Mouse (Mus musculus): ENCODE data around the gene Pcyt1a. TPM values are rescaled to one million over a fixed set of nuclear protein-coding genes. Genes with fewer than 3 reads are reported as not detected.

The Pcyt1a gene
- polyA plus RNA-seq, 1 experiment = 14.6 TPM

DNA sequence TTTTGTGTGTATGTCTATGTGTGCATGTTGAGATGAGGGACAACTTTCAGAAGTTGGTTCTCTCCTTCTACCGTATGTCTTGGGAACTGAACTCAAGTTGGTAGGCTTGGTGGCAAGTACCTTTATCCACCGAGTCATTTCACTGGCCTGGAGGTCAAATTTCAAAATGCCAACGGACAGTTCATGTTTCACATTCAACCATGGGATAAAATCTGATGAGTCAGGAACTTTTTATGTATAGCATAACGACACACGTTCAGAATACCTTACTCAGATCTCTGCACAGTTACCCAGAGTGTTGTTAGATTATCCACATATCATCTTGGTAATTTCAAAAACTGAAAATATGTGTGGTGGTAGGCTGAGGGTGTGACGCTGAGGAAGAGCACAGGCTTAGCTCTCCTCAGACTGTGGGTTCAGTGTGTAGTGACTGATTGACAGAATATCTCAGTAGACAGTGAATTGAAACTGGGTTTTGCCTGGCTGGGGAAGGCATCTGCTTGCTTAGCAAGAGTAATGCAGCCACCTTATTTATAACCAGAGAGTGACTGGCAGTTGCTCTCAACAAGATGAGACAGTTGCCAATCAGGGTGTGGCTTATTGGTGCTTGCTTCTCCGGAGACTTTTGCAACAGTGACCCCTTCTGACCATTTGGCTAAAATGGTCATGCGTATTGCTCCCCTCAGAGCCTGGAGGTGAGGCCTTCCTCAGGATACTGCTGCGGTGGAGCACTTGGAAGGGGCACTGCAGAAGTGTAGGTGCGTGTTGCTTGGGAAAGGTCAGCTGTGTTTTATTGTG, 27.1 kb downstream of the Pcyt1a start:
- no peaks in the 10 kb centered on the region for H3K4me1 ChIP-seq (ENCODE audit: control insufficient read depth, insufficient read depth, low read length)
- H3K4me3 ChIP-seq (ENCODE audit: low read depth, low read length) = no peak overlapping the region
- no peak overlapping the region for H3K27ac ChIP-seq (ENCODE audit: insufficient read depth, low read length)
- TF ChIP-seq CTCF (IDR thresholded peaks at IDR 0.05; ENCODE audit: low read depth, low read length) (peak; percentile 57), EP300 (IDR thresholded peaks at IDR 0.05; ENCODE audit: insufficient read depth, low read depth, low read length) (no peak)
- no peaks in the 10 kb centered on the region for H3K36me3 ChIP-seq (ENCODE audit: control insufficient read depth, insufficient read depth, low read length, poor library complexity, severe bottlenecking)
- H3K27me3 ChIP-seq (ENCODE audit: control insufficient read depth, insufficient read depth, low read length, poor library complexity, severe bottlenecking) = no peaks in the 10 kb centered on the region
- no peaks in the 10 kb centered on the region for H3K9me3 ChIP-seq (replicated peaks; ENCODE audit: control insufficient read depth, insufficient read depth, low read length, poor library complexity, severe bottlenecking)
- no peak overlapping the region for H3K9ac ChIP-seq (ENCODE audit: low read depth, poor library complexity, severe bottlenecking)

GRCm38 (mm10) chr16:32460518-32460917, 29.8 kb downstream of the Pcyt1a start:
- Histone ChIP-seq H3K27me3 (ENCODE audit: control insufficient read depth, insufficient read depth, low read length, poor library complexity, severe bottlenecking) (no peaks in the 10 kb centered on the region), H3K4me3 (ENCODE audit: low read depth, low read length) (no peak overlapping the region), H3K9ac (ENCODE audit: low read depth, poor library complexity, severe bottlenecking) (no peak overlapping the region), H3K36me3 (ENCODE audit: control insufficient read depth, insufficient read depth, low read length, poor library complexity, severe bottlenecking) (no peaks in the 10 kb centered on the region), H3K9me3 (replicated peaks; ENCODE audit: control insufficient read depth, insufficient read depth, low read length, poor library complexity, severe bottlenecking) (no peaks in the 10 kb centered on the region), H3K4me1 (ENCODE audit: control insufficient read depth, insufficient read depth, low read length) (no peaks in the 10 kb centered on the region), H3K27ac (ENCODE audit: insufficient read depth, low read length) (no peak overlapping the region)
- TF ChIP-seq POLR2A (IDR thresholded peaks at IDR 0.05; ENCODE audit: insufficient read depth, low read length) (no peak), EP300 (IDR thresholded peaks at IDR 0.05; ENCODE audit: insufficient read depth, low read depth, low read length) (no peak)

DNA sequence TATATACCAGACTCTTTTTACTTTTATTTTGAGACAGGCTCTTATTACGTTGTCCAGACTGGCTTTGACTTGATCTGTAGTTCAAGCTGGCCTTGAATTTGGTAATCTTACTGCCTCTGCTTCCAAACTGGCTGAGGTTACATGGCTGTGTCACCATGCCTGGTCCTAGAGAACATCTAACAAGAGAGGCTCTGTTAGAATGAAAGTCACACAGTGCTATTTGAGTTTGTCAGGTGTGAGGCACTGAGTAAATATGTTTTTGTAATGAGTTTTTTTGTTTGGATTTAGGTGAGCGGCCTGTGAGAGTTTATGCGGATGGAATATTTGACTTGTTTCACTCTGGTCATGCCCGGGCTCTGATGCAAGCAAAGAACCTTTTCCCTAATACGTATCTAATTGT, 31.0 kb downstream of the Pcyt1a start:
- H3K27ac ChIP-seq (ENCODE audit: insufficient read depth, low read length) = no peak overlapping the region
- H3K9ac ChIP-seq (ENCODE audit: low read depth, poor library complexity, severe bottlenecking) = no peak overlapping the region
- no peaks in the 10 kb centered on the region for H3K36me3 ChIP-seq (ENCODE audit: control insufficient read depth, insufficient read depth, low read length, poor library complexity, severe bottlenecking)
- TF ChIP-seq POLR2A (IDR thresholded peaks at IDR 0.05; ENCODE audit: insufficient read depth, low read length) (no peak), CTCF (IDR thresholded peaks at IDR 0.05; ENCODE audit: low read depth, low read length) (no peak), EP300 (IDR thresholded peaks at IDR 0.05; ENCODE audit: insufficient read depth, low read depth, low read length) (no peak)
- H3K4me3 ChIP-seq (ENCODE audit: low read depth, low read length) = no peak overlapping the region
- no peaks in the 10 kb centered on the region for H3K4me1 ChIP-seq (ENCODE audit: control insufficient read depth, insufficient read depth, low read length)
- H3K9me3 ChIP-seq (replicated peaks; ENCODE audit: control insufficient read depth, insufficient read depth, low read length, poor library complexity, severe bottlenecking) = no peaks in the 10 kb centered on the region
- H3K27me3 ChIP-seq (ENCODE audit: control insufficient read depth, insufficient read depth, low read length, poor library complexity, severe bottlenecking) = no peaks in the 10 kb centered on the region

GRCm38 (mm10) chr16:32462950-32463349, 32.2 kb downstream of the Pcyt1a start:
- TF ChIP-seq EP300 (IDR thresholded peaks at IDR 0.05; ENCODE audit: insufficient read depth, low read depth, low read length) (no peak), CTCF (IDR thresholded peaks at IDR 0.05; ENCODE audit: low read depth, low read length) (no peak), POLR2A (IDR thresholded peaks at IDR 0.05; ENCODE audit: insufficient read depth, low read length) (no peak)
- Histone ChIP-seq H3K4me1 (ENCODE audit: control insufficient read depth, insufficient read depth, low read length) (no peaks in the 10 kb centered on the region), H3K27ac (ENCODE audit: insufficient read depth, low read length) (no peak overlapping the region), H3K9me3 (replicated peaks; ENCODE audit: control insufficient read depth, insufficient read depth, low read length, poor library complexity, severe bottlenecking) (no peaks in the 10 kb centered on the region), H3K4me3 (ENCODE audit: low read depth, low read length) (no peak overlapping the region), H3K36me3 (ENCODE audit: control insufficient read depth, insufficient read depth, low read length, poor library complexity, severe bottlenecking) (no peaks in the 10 kb centered on the region), H3K9ac (ENCODE audit: low read depth, poor library complexity, severe bottlenecking) (no peak overlapping the region), H3K27me3 (ENCODE audit: control insufficient read depth, insufficient read depth, low read length, poor library complexity, severe bottlenecking) (no peaks in the 10 kb centered on the region)

DNA sequence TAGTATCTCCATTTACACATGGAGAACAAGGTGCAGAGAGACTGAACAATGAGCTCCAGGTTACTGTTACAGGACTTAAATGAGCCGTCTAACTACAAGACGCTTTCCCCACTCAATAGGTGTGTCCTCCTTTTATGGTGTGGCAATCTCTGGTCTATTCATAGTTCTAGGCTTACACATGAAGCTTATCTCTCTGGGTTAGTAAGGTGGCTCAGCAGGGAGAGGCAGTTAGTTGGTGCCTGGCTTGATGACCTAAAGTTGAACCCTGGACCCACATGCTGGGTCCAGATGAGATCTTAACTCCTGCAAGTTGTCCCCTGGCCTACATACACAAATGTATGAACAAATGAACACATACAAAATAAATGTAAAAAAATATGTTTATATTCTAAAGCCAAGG, 32.7 kb downstream of the Pcyt1a start:
- no peaks in the 10 kb centered on the region for H3K4me1 ChIP-seq (ENCODE audit: control insufficient read depth, insufficient read depth, low read length)
- H3K27me3 ChIP-seq (ENCODE audit: control insufficient read depth, insufficient read depth, low read length, poor library complexity, severe bottlenecking) = no peaks in the 10 kb centered on the region
- no peaks in the 10 kb centered on the region for H3K9me3 ChIP-seq (replicated peaks; ENCODE audit: control insufficient read depth, insufficient read depth, low read length, poor library complexity, severe bottlenecking)
- no peak overlapping the region for H3K4me3 ChIP-seq (ENCODE audit: low read depth, low read length)
- H3K36me3 ChIP-seq (ENCODE audit: control insufficient read depth, insufficient read depth, low read length, poor library complexity, severe bottlenecking) = no peaks in the 10 kb centered on the region
- H3K27ac ChIP-seq (ENCODE audit: insufficient read depth, low read length) = no peak overlapping the region
- H3K9ac ChIP-seq (ENCODE audit: low read depth, poor library complexity, severe bottlenecking) = no peak overlapping the region
- TF ChIP-seq POLR2A (IDR thresholded peaks at IDR 0.05; ENCODE audit: insufficient read depth, low read length) (no peak), CTCF (IDR thresholded peaks at IDR 0.05; ENCODE audit: low read depth, low read length) (no peak), EP300 (IDR thresholded peaks at IDR 0.05; ENCODE audit: insufficient read depth, low read depth, low read length) (no peak)

DNA sequence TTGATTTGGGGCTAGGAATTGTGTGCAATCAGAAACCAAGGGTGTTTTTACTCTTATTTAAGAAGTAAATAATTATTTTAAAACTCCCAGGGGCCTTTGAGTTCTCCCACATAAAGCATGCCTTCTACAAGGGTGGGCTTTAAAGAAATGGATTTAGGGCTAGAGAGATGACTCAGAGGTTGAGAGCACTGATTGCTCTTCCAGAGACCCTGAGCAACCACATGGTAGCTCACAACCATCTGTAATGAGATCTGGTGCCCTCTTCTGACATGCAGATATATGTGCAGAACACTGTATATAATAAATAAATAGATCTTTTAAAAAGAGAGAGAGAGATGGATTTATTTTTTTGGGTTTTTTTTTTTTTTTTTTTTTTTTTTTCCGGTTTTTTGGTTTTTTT, 34.2 kb downstream of the Pcyt1a start:
- H3K4me1 ChIP-seq (ENCODE audit: control insufficient read depth, insufficient read depth, low read length) = no peaks in the 10 kb centered on the region
- TF ChIP-seq POLR2A (IDR thresholded peaks at IDR 0.05; ENCODE audit: insufficient read depth, low read length) = no peak
- no peak for TF ChIP-seq EP300 (IDR thresholded peaks at IDR 0.05; ENCODE audit: insufficient read depth, low read depth, low read length)
- TF ChIP-seq CTCF (IDR thresholded peaks at IDR 0.05; ENCODE audit: low read depth, low read length) = no peak
- no peaks in the 10 kb centered on the region for H3K9me3 ChIP-seq (replicated peaks; ENCODE audit: control insufficient read depth, insufficient read depth, low read length, poor library complexity, severe bottlenecking)
- H3K27ac ChIP-seq (ENCODE audit: insufficient read depth, low read length) = no peak overlapping the region
- H3K36me3 ChIP-seq (ENCODE audit: control insufficient read depth, insufficient read depth, low read length, poor library complexity, severe bottlenecking) = no peaks in the 10 kb centered on the region
- no peak overlapping the region for H3K9ac ChIP-seq (ENCODE audit: low read depth, poor library complexity, severe bottlenecking)
- no peaks in the 10 kb centered on the region for H3K27me3 ChIP-seq (ENCODE audit: control insufficient read depth, insufficient read depth, low read length, poor library complexity, severe bottlenecking)
- no peak overlapping the region for H3K4me3 ChIP-seq (ENCODE audit: low read depth, low read length)
